9 mouse cellular contexts compared by ENCODE assay signal in genomic region chr14:22813389-22813788, GRCm38 (mm10).
DNase-seq lines count a peak whose midpoint lies in the region; ATAC-seq lines count a peak whose summit lies in the region.
"Had no signal": no experiment of that assay in that cellular context is flagged by ENCODE, and none has a peak within 500 bp of the region (broad histone marks: within the 10 kb centered on the region; RNA-seq: fewer than 3 reads in every experiment).

No protein-coding gene starts in this region.

- no peaks in the 10 kb centered on the region for H3K9me3 ChIP-seq in heart, embryonic 11.5 days (replicated peaks; ENCODE audit: control insufficient read depth, low read length)
- no peaks in the 10 kb centered on the region for H3K9me3 ChIP-seq in hindbrain, embryonic 12.5 days (replicated peaks)
- H3K9me3 ChIP-seq: lung, embryonic 15.5 days had no signal

- peak; percentile 19 for DNase-seq in gastrocnemius, adult 18-20 months (ENCODE audit: low spot score)
- no peak for DNase-seq in gastrocnemius, postnatal 10 days
- peak; percentile 25 for DNase-seq in 416B (ENCODE audit: low read depth)
- DNase-seq in lung, postnatal 14 days: peak; percentile 43
- DNase-seq in layer of hippocampus, adult 11-12 months (ENCODE audit: low spot score): no peak
- DNase-seq in layer of hippocampus, adult 18-20 months (ENCODE audit: low spot score in 2 of 2): no peak

- no peaks in the 10 kb centered on the region for H3K27me3 ChIP-seq in heart, embryonic 11.5 days (ENCODE audit: control insufficient read depth, insufficient read depth, low read length)
- H3K27me3 ChIP-seq in hindbrain, embryonic 12.5 days: peaks cover 5% of the 10 kb centered on the region; the same call in 1 of the 2 replicates
- H3K27me3 ChIP-seq: lung, embryonic 15.5 days had no signal

- H3K36me3 ChIP-seq in heart, embryonic 11.5 days (ENCODE audit: control insufficient read depth, insufficient read depth, low read length): no peaks in the 10 kb centered on the region
- no peaks in the 10 kb centered on the region for H3K36me3 ChIP-seq in hindbrain, embryonic 12.5 days
- H3K36me3 ChIP-seq: lung, embryonic 15.5 days had no signal

- H3K9ac ChIP-seq in heart, embryonic 11.5 days (ENCODE audit: low read depth, low read length): no peak overlapping the region
- H3K9ac ChIP-seq in hindbrain, embryonic 12.5 days: no peak overlapping the region
- H3K9ac ChIP-seq: lung, embryonic 15.5 days had no signal

- no peak overlapping the region for H3K27ac ChIP-seq in heart, embryonic 11.5 days (ENCODE audit: low read depth, low read length)
- no peak overlapping the region for H3K27ac ChIP-seq in hindbrain, embryonic 12.5 days
- H3K27ac ChIP-seq: lung, embryonic 15.5 days had no signal

- H3K4me1 ChIP-seq in heart, embryonic 11.5 days (ENCODE audit: control insufficient read depth, insufficient read depth, low read length): peaks cover 4% of the 10 kb centered on the region; the same call in 1 of the 2 replicates
- H3K4me1 ChIP-seq in hindbrain, embryonic 12.5 days: peaks cover 16% of the 10 kb centered on the region

- ATAC-seq in heart, embryonic 11.5 days (replicated peaks; ENCODE audit: insufficient number of reproducible peaks, low FRiP score, low TSS enrichment): no peak
- ATAC-seq in hindbrain, embryonic 12.5 days (ENCODE audit: low FRiP score): no peak

- H3K4me3 ChIP-seq in heart, embryonic 11.5 days (ENCODE audit: low read depth, low read length): no peak overlapping the region
- no peak overlapping the region for H3K4me3 ChIP-seq in hindbrain, embryonic 12.5 days
- H3K4me3 ChIP-seq: lung, embryonic 15.5 days had no signal

- WGBS in heart, embryonic 11.5 days (ENCODE audit: insufficient replicate concordance): 29% methylated on average over 7 of the region's 7 CpGs
- 10% methylated on average over 7 of the region's 7 CpGs for WGBS in hindbrain, embryonic 12.5 days

- peak overlapping the region; percentile 29 for H3K4me2 ChIP-seq in heart, embryonic 11.5 days
- H3K4me2 ChIP-seq in hindbrain, embryonic 12.5 days (replicated peaks): no peak overlapping the region
- H3K4me2 ChIP-seq: lung, embryonic 15.5 days had no signal

Comparison
In these comparisons a context has a peak if more than half of its experiments do, and no peak if none do; other contexts are left out.
1. DNase-seq: peak in gastrocnemius, adult 18-20 months (single experiment), 416B (single experiment) and lung, postnatal 14 days (single experiment); none in gastrocnemius, postnatal 10 days (single experiment), layer of hippocampus, adult 11-12 months (single experiment) and layer of hippocampus, adult 18-20 months (0 of 2).